Mouse (Mus musculus) kidney, adult 2 months (tissue): ENCODE measurements around the gene Mafg. TPM values are rescaled to one million over a fixed set of nuclear protein-coding genes. Genes with fewer than 3 reads are reported as not detected.

Source experiments
- DNase-seq: peaks from one replicate; pipeline ENCODE4 v3.0.0; 2021
- H3K27ac ChIP-seq: fragments of 200-500 bp; 2 replicates; pipeline ENCODE4 v1.5.1; 2012; ENCODE audit warnings: low read depth, low read length, control low read depth, inconsistent platforms; ENCODE audit not compliant: insufficient read depth
- H3K27me3 ChIP-seq: fragments of 200-500 bp; replicated peaks from 2 replicates; pipeline ENCODE4 v1.6.1; 2012; ENCODE audit warnings: mild to moderate bottlenecking, moderate library complexity, low read length, inconsistent platforms; ENCODE audit not compliant: control insufficient read depth, insufficient read depth
- H3K36me3 ChIP-seq: fragments of 200-500 bp; 2 replicates; pipeline ENCODE4 v1.6.1; 2012; ENCODE audit warnings: mild to moderate bottlenecking, moderate library complexity, low read length, inconsistent platforms; ENCODE audit not compliant: control insufficient read depth, insufficient read depth
- H3K4me1 ChIP-seq: fragments of 200-500 bp; 2 replicates; pipeline ENCODE4 v1.6.1; 2011; ENCODE audit warnings: low read length; ENCODE audit not compliant: control insufficient read depth, insufficient read depth
- H3K4me3 ChIP-seq: fragments of 200-500 bp; 2 replicates; pipeline ENCODE4 v1.5.1; 2011; ENCODE audit warnings: mild to moderate bottlenecking, low read depth, low read length, control low read depth; ENCODE audit not compliant: insufficient read depth
- CTCF ChIP-seq: fragments of 200-500 bp; conservative IDR thresholded peaks from 2 replicates; pipeline ENCODE4 v1.5.1; 2011; ENCODE audit warnings: low read depth, mild to moderate bottlenecking, control low read depth, low read length, moderate library complexity, mixed read lengths; ENCODE audit not compliant: insufficient read depth, insufficient read length
- POLR2A ChIP-seq: fragments of 200-500 bp; IDR thresholded peaks from one replicate; pipeline ENCODE4 v1.6.1; 2011; ENCODE audit warnings: low read depth, low read length, control low read depth
- WGBS: fragments of 180-500 bp; shearing (Covaris S2); methylation state at CpG from one replicate; pipeline ENCODE4 v1.1.7; 2018; 5-methylcytosine and 5-hydroxymethylcytosine counted together
- polyA plus RNA-seq: library from polyadenylated mRNA; depleted of rRNA; stranded (reverse); fragments of >200 nt; gene quantifications from 2 replicates; pipeline ENCODE4 v1.2.3, GENCODE M21; 2012

Mafg gene
- polyA plus RNA-seq, 1 experiment, result 62.2 TPM

DNA sequence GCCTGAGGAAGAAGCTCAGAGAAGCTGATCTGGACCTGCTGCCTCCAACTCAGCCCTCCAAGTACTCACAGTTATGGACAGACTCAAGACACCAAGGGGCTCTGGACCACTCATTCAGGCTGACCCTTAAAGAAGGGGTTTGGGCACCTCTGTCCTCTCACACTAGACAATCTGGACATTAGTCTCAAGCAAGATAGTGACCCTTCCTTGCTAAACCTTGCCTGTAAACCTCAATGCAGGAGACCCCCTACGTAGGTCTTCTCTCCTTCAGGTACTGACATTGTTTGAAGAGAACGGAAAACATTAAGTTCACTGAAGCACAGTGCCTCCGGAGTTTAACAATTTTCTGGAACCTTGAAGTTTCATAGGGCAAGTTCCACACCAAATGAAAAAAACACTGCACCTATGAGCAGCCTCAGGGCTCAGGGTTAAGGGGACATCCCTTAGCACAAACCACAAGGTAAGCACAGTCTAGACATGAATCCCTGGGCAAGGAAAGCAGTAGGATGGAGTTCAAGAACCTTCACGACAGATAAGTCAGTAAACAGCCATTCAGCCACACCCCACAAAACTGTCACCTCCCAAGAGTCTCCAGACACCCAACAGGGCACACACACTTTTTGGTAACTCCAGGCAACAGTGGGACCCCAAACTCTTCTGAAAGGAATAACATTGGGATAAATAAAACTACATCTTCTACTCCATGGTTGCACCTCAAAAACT, 1.5 kb downstream of the Mafg start:
- Histone ChIP-seq H3K4me3 (peak overlapping the region; percentile 92), H3K36me3 (no peaks in the 10 kb centered on the region), H3K4me1 (peaks cover 34% of the 10 kb centered on the region), H3K27me3 (no peaks in the 10 kb centered on the region), H3K27ac (peak overlapping the region; percentile 95)
- TF ChIP-seq CTCF (no peak), POLR2A (no peak)
- WGBS, result 34% methylated on average over 4 of the region's 4 CpGs
- DNase-seq, result peak; percentile 45

DNA sequence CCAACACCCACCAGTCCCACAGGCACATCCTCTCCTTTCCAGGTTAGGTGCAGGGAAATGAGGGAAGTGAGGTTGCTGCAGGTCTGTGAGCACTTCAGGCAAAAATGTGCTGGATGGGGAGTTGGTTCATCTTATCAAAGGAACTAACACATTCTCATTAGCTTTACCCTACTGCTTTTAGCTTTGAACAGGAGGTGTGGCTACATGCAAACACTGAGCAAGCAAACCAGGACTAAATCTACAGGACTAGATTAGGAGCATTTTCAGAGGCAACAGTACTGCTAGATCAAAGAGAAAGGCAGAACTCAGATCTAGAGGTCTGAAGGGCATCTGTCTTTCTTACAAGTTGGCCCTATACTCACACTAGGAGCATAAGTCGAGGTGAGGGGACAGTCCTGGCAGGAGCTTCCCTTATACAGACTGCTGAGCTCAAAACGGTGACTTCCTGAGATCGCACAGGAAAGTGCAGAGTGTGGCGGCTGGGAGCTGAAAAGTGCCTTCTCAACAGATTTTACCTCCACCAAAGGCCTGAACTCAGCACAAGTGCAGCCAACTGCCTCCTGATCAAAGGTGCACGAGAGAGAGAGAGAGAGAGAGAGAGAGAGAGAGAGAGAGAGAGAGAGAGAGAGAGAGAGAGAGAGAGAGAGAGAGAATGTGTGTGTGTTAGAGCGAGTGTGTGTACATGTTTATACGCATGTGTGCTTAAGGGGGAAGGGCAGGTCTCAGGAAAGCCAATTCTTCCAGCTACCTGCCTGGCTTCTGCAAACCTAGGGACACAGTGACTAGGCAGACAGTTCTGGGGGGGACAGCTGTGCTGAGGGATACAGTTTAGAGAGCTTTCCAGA, 2.3 kb downstream of the Mafg start:
- Histone ChIP-seq H3K27ac (peak overlapping the region; percentile 95), H3K27me3 (no peaks in the 10 kb centered on the region), H3K4me1 (peaks cover 34% of the 10 kb centered on the region), H3K4me3 (peak overlapping the region; percentile 41), H3K36me3 (no peaks in the 10 kb centered on the region)
- peak; percentile 86 for DNase-seq
- TF ChIP-seq CTCF (no peak), POLR2A (no peak)
- 17% methylated on average over 7 of the region's 7 CpGs for WGBS

DNA sequence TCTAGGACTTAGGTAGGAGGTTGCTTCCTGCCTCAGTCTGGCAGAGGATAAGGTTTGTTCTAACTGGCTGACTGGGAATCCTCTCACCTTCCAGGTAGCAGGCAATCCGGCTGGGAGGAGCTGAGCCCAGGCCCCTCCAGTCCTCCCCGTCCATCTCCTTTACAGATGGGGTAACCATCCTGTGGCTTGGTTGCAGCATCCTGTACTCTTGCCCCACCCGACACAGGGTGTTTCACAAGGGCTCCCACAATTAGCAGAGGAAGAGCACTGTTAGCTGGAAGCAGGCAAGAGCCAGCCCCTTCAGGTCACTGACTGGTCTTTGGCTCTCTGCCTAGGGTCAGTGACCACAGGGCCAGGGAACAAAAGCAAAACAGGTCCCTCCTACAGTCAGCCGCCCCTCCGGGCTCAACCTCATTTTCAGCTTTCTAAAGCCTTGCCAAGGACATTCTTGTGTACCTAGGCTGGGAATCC, 3.0 kb downstream of the Mafg start:
- H3K27ac ChIP-seq, result peak overlapping the region; percentile 95
- 4% methylated on average over 5 of the region's 5 CpGs for WGBS
- peak; percentile 93 for DNase-seq
- peaks cover 35% of the 10 kb centered on the region for H3K4me1 ChIP-seq
- H3K27me3 ChIP-seq, result no peaks in the 10 kb centered on the region
- no peaks in the 10 kb centered on the region for H3K36me3 ChIP-seq
- peak overlapping the region; percentile 47 for H3K4me3 ChIP-seq
- no peak for TF ChIP-seq CTCF
- TF ChIP-seq POLR2A, result no peak

GRCm38 (mm10) chr11:120629911-120630310, 3.5 kb downstream of the Mafg start:
- TF ChIP-seq CTCF (no peak), POLR2A (no peak)
- Histone ChIP-seq H3K4me1 (peaks cover 38% of the 10 kb centered on the region), H3K36me3 (no peaks in the 10 kb centered on the region), H3K27me3 (no peaks in the 10 kb centered on the region), H3K4me3 (peak overlapping the region; percentile 47), H3K27ac (peak overlapping the region; percentile 90)
- peak; percentile 76 for DNase-seq
- WGBS, result 5% methylated on average over 7 of the region's 7 CpGs

GRCm38 (mm10) chr11:120629341-120629730, 4.1 kb downstream of the Mafg start:
- peak; percentile 84 for DNase-seq
- TF ChIP-seq CTCF (no peak), POLR2A (peak; percentile 17)
- no peaks in the 10 kb centered on the region for H3K36me3 ChIP-seq
- no peaks in the 10 kb centered on the region for H3K27me3 ChIP-seq
- WGBS, result 52% methylated on average over 23 of the region's 23 CpGs
- H3K4me3 ChIP-seq, result peak overlapping the region; percentile 47
- H3K4me1 ChIP-seq, result peaks cover 38% of the 10 kb centered on the region
- peak overlapping the region; percentile 90 for H3K27ac ChIP-seq

DNA sequence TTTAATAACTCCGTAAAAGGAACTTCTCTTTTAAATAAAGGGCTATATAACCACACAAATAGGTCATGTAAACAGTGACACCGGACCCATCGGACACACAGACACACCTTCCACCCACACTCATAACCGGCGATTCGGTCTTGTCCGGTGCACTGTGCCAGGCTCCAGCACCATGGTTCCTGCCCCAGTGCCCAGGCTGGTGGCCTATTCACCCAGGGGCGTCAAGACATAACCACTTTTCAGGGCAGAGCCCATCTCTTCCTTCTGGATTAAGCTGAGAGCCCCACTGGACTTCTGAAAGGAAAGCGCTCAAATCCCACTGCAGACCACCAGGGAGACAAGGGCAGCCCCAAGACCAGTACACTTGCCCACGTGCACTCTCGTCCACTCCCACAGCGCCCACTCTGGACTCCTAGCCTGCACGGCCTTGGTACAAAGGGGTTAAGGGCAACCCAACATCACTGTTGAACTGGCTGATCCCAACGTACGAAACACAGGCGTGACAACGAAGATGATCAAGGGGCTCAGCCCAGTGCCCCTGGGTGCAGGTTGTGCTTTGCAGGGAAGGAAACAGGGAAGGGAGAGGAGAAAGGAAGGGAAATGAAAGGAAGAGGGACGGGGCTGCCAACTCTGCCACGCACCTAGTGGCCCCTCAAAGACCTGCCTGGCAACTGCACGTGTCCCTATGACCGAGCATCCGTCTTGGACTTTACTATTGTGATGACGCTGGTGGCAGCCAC, 4.6 kb downstream of the Mafg start:
- DNase-seq, result no peak
- Histone ChIP-seq H3K36me3 (no peaks in the 10 kb centered on the region), H3K27me3 (no peaks in the 10 kb centered on the region), H3K27ac (no peak overlapping the region), H3K4me3 (no peak overlapping the region), H3K4me1 (peaks cover 41% of the 10 kb centered on the region)
- 77% methylated on average over 23 of the region's 23 CpGs for WGBS
- TF ChIP-seq CTCF (no peak), POLR2A (no peak)
